In genomic region chr7:16884334-16884733, GRCm38 (mm10) we compare ENCODE assay signal across 24 mouse cellular contexts. TPM values are rescaled to one million over a fixed set of nuclear protein-coding genes. Genes with fewer than 3 reads are reported as not detected.
DNase-seq lines count a peak whose midpoint lies in the region; ATAC-seq and TF ChIP-seq lines count a peak whose summit lies in the region.
"Had no signal": no experiment of that assay in that cellular context is flagged by ENCODE, and none has a peak within 500 bp of the region (broad histone marks: within the 10 kb centered on the region; RNA-seq: fewer than 3 reads in every experiment).

No protein-coding gene starts in this region.

- H3K4me2 ChIP-seq in neural tube, embryonic 13.5 days: no peak overlapping the region
- H3K4me2 ChIP-seq in neural tube, embryonic 15.5 days: no peak overlapping the region
- no peak overlapping the region for H3K4me2 ChIP-seq in limb, embryonic 11.5 days (ENCODE audit: low read depth, severe bottlenecking)

- H3K4me3 ChIP-seq in neural tube, embryonic 13.5 days: no peak overlapping the region
- no peak overlapping the region for H3K4me3 ChIP-seq in neural tube, embryonic 15.5 days (replicated peaks)
- H3K4me3 ChIP-seq in limb, embryonic 11.5 days (ENCODE audit: low read depth, low read length): no peak overlapping the region
- no peak overlapping the region for H3K4me3 ChIP-seq in cerebellum, adult 2 months (replicated peaks; ENCODE audit: insufficient read depth, low read depth, low read length)
- H3K4me3 ChIP-seq in left cerebral cortex, adult 2 months: no peak overlapping the region
- H3K4me3 ChIP-seq: heart, adult 2 months had no signal

- TF ChIP-seq POLR2A in cerebellum, adult 2 months (IDR thresholded peaks at IDR 0.05; ENCODE audit: borderline replicate concordance, insufficient read depth, low read length): no peak

- peak; percentile 3; the same call in 1 of the 2 replicates for ATAC-seq in neural tube, embryonic 13.5 days (ENCODE audit: low read depth)
- no peak for ATAC-seq in neural tube, embryonic 15.5 days (ENCODE audit: low FRiP score)
- 0 out of 2 replicates have a peak, but pooled peaks have one; percentile 31 for ATAC-seq in common myeloid progenitor, adult 5-6 weeks (replicated peaks; ENCODE audit: low read depth, poor library complexity, severe bottlenecking)
- no peak for ATAC-seq in limb, embryonic 11.5 days (ENCODE audit: insufficient number of reproducible peaks, low FRiP score, low TSS enrichment, low read depth)
- ATAC-seq: CD4-positive, CD25-positive, alpha-beta regulatory T cell, adult 4 months; Patski had no signal

- DNase-seq in heart, adult 11 months: peak; percentile 88
- no peak for DNase-seq in heart, adult 9 months (ENCODE audit: low spot score in 2 of 2)
- DNase-seq in limb, embryonic 11.5 days (ENCODE audit: low spot score): no peak
- no peak for DNase-seq in cerebellum, adult 2 months
- DNase-seq in left cerebral cortex, adult 2 months (ENCODE audit: extremely low spot score in 1 of 2, low spot score in 2 of 2): no peak
- DNase-seq: adrenal gland, postnatal 10 days; adrenal gland, postnatal 36 days; cerebellum, adult 18-20 months; cerebellum, adult 9-11 months; cerebellum, postnatal 25 days; gastrocnemius, postnatal 25 days; heart, adult 2 months; heart, postnatal 10 days; heart, postnatal 36 days; kidney, adult 11 months had no signal

- no peak overlapping the region for H3K27ac ChIP-seq in neural tube, embryonic 13.5 days (replicated peaks)
- H3K27ac ChIP-seq in neural tube, embryonic 15.5 days (replicated peaks): no peak overlapping the region
- H3K27ac ChIP-seq in limb, embryonic 11.5 days (replicated peaks; ENCODE audit: low read depth, low read length): 0 out of 2 replicates have a peak overlapping the region, but pooled peaks have one; percentile 9
- H3K27ac ChIP-seq in cerebellum, adult 2 months (ENCODE audit: insufficient read depth, low read length): no peak overlapping the region
- no peak overlapping the region for H3K27ac ChIP-seq in left cerebral cortex, adult 2 months
- H3K27ac ChIP-seq: heart, adult 2 months; heart, embryonic 15.5 days; hindbrain, embryonic 15.5 days; intestine, embryonic 15.5 days had no signal

- no peak for TF ChIP-seq CTCF in cerebellum, adult 2 months (IDR thresholded peaks at IDR 0.05; ENCODE audit: borderline replicate concordance, insufficient read depth, low read depth, low read length)
- TF ChIP-seq CTCF in left cerebral cortex, adult 2 months (IDR thresholded peaks at IDR 0.05): no peak

- peaks cover 63% of the 10 kb centered on the region for H3K36me3 ChIP-seq in neural tube, embryonic 13.5 days
- H3K36me3 ChIP-seq in neural tube, embryonic 15.5 days: peaks cover 41% of the 10 kb centered on the region
- H3K36me3 ChIP-seq in limb, embryonic 11.5 days (ENCODE audit: control insufficient read depth, insufficient read depth, low read length): peaks cover 53% of the 10 kb centered on the region
- H3K36me3 ChIP-seq: G1E had no signal

- peaks cover 13% of the 10 kb centered on the region for H3K9me3 ChIP-seq in neural tube, embryonic 13.5 days
- H3K9me3 ChIP-seq in neural tube, embryonic 15.5 days (replicated peaks): no peaks in the 10 kb centered on the region
- H3K9me3 ChIP-seq in limb, embryonic 11.5 days (ENCODE audit: control insufficient read depth, low read length): peaks cover 18% of the 10 kb centered on the region
- H3K9me3 ChIP-seq: hindbrain, embryonic 15.5 days had no signal

- 50% methylated on average over 4 of the region's 4 CpGs for WGBS in neural tube, embryonic 13.5 days
- 68% methylated on average over 4 of the region's 4 CpGs for WGBS in neural tube, embryonic 15.5 days
- WGBS in limb, embryonic 11.5 days: 52% methylated on average over 4 of the region's 4 CpGs
- WGBS in cerebellum, adult 2 months: 86% methylated on average over 4 of the region's 4 CpGs

- H3K27me3 ChIP-seq in neural tube, embryonic 13.5 days: peaks cover 65% of the 10 kb centered on the region
- H3K27me3 ChIP-seq in neural tube, embryonic 15.5 days (replicated peaks): peaks cover 39% of the 10 kb centered on the region
- H3K27me3 ChIP-seq in limb, embryonic 11.5 days (ENCODE audit: control insufficient read depth, insufficient read depth, low read length): no peaks in the 10 kb centered on the region
- H3K27me3 ChIP-seq in cerebellum, adult 2 months (ENCODE audit: control insufficient read depth, insufficient read depth, low read length): no peaks in the 10 kb centered on the region
- H3K27me3 ChIP-seq: Patski had no signal

- H3K4me1 ChIP-seq in neural tube, embryonic 13.5 days (replicated peaks): peaks cover 16% of the 10 kb centered on the region
- H3K4me1 ChIP-seq in neural tube, embryonic 15.5 days: peaks cover 8% of the 10 kb centered on the region; the same call in 1 of the 2 replicates
- H3K4me1 ChIP-seq in limb, embryonic 11.5 days (ENCODE audit: control insufficient read depth, insufficient read depth, low read length): peaks cover 16% of the 10 kb centered on the region
- H3K4me1 ChIP-seq in cerebellum, adult 2 months (ENCODE audit: control insufficient read depth, insufficient read depth, low read length): no peaks in the 10 kb centered on the region

- intact Hi-C loops in left cerebral cortex, adult 2 months (cut with DNase I): loop anchor here (10.0 kb wide), 1 partner anchor 140 kb away; no protein-coding TSS in a partner anchor

- no peak overlapping the region for H3K9ac ChIP-seq in neural tube, embryonic 13.5 days
- no peak overlapping the region for H3K9ac ChIP-seq in neural tube, embryonic 15.5 days (replicated peaks)
- H3K9ac ChIP-seq in limb, embryonic 11.5 days (ENCODE audit: low read length): no peak overlapping the region
- H3K9ac ChIP-seq: heart, embryonic 15.5 days; hindbrain, embryonic 15.5 days; intestine, embryonic 15.5 days had no signal

RNA-seq across cellular contexts. Expression of gene Gng8, which starts 7.3 kb away (rescaled TPM):
- polyA plus RNA-seq in neural tube, embryonic 13.5 days (2015; fragmentation: Nextera tagmentation; extraction: Ambion mirVana): 15.4 and 24.1 TPM in 2 replicates
- polyA plus RNA-seq in neural tube, embryonic 15.5 days (2015; fragmentation: Nextera tagmentation; extraction: Ambion mirVana): 4.0 and 4.1 TPM in 2 replicates
- total RNA-seq in common myeloid progenitor, adult 5-6 weeks (2017): 3.1 TPM in 1 of 2 replicates, not detected in the other
- 13.9 and 15.9 TPM in 2 replicates for polyA plus RNA-seq in limb, embryonic 11.5 days (2014; fragmentation: Nextera tagmentation; extraction: Ambion mirVana)
- polyA plus RNA-seq in cerebellum, adult 2 months (2012; rRNA removed): 10.0 and 14.0 TPM in 2 replicates
- total RNA-seq in left cerebral cortex, adult 2 months (2021): 1 to 10 TPM; 1.8 to 2.7 TPM
- total RNA-seq: G1E; gastrocnemius, postnatal 25 days had no signal
- polyA plus RNA-seq: CD4-positive, CD25-positive, alpha-beta regulatory T cell, adult 4 months; G1E had no signal

RNA-seq across cellular contexts. Expression of gene Dact3, which starts 9.2 kb away (rescaled TPM):
- 3.7 and 3.9 TPM in 2 replicates for polyA plus RNA-seq in neural tube, embryonic 13.5 days (2015; fragmentation: Nextera tagmentation; extraction: Ambion mirVana)
- polyA plus RNA-seq in neural tube, embryonic 15.5 days (2015; fragmentation: Nextera tagmentation; extraction: Ambion mirVana): 3.7 and 4.8 TPM in 2 replicates
- 0.14 and 1.1 TPM in 2 replicates for total RNA-seq in common myeloid progenitor, adult 5-6 weeks (2017)
- 14.6 and 15.7 TPM in 2 replicates for polyA plus RNA-seq in limb, embryonic 11.5 days (2014; fragmentation: Nextera tagmentation; extraction: Ambion mirVana)
- polyA plus RNA-seq in cerebellum, adult 2 months (2012; rRNA removed): 60.8 and 68.2 TPM in 2 replicates
- 100 to 1,000 TPM; 188 to 196 TPM for total RNA-seq in left cerebral cortex, adult 2 months (2021)
- polyA plus RNA-seq: CD4-positive, CD25-positive, alpha-beta regulatory T cell, adult 4 months had no signal

RNA-seq across cellular contexts. Expression of gene Ptgir, which starts 22.0 kb away (rescaled TPM):
- polyA plus RNA-seq in neural tube, embryonic 13.5 days (2015; fragmentation: Nextera tagmentation; extraction: Ambion mirVana): 3.1 and 3.6 TPM in 2 replicates
- polyA plus RNA-seq in neural tube, embryonic 15.5 days (2015; fragmentation: Nextera tagmentation; extraction: Ambion mirVana): 1.1 and 1.3 TPM in 2 replicates
- 0.10 and 0.73 TPM in 2 replicates for total RNA-seq in common myeloid progenitor, adult 5-6 weeks (2017)
- 0.24 and 0.44 TPM in 2 replicates for polyA plus RNA-seq in limb, embryonic 11.5 days (2014; fragmentation: Nextera tagmentation; extraction: Ambion mirVana)
- 0.11 TPM in 2 replicates for polyA plus RNA-seq in cerebellum, adult 2 months (2012; rRNA removed)
- total RNA-seq in left cerebral cortex, adult 2 months (2021): under 1 TPM; 0.11 to 0.21 TPM
- polyA plus RNA-seq: Patski had no signal

RNA-seq across cellular contexts. Expression of gene Calm3, which starts 39.6 kb away (rescaled TPM):
- polyA plus RNA-seq in neural tube, embryonic 13.5 days (2015; fragmentation: Nextera tagmentation; extraction: Ambion mirVana): 275 and 297 TPM in 2 replicates
- 336 and 404 TPM in 2 replicates for polyA plus RNA-seq in neural tube, embryonic 15.5 days (2015; fragmentation: Nextera tagmentation; extraction: Ambion mirVana)
- total RNA-seq in common myeloid progenitor, adult 5-6 weeks (2017): 512 and 545 TPM in 2 replicates
- polyA plus RNA-seq in limb, embryonic 11.5 days (2014; fragmentation: Nextera tagmentation; extraction: Ambion mirVana): 176 and 201 TPM in 2 replicates
- 1,355 and 1,504 TPM in 2 replicates for polyA plus RNA-seq in cerebellum, adult 2 months (2012; rRNA removed)
- 1,000 to 10,000 TPM; 1,732 to 1,834 TPM for total RNA-seq in left cerebral cortex, adult 2 months (2021)

RNA-seq across cellular contexts. Expression of gene Prkd2, which starts 41.6 kb away (rescaled TPM):
- polyA plus RNA-seq in neural tube, embryonic 13.5 days (2015; fragmentation: Nextera tagmentation; extraction: Ambion mirVana): 6.3 and 6.8 TPM in 2 replicates
- 5.0 and 8.4 TPM in 2 replicates for polyA plus RNA-seq in neural tube, embryonic 15.5 days (2015; fragmentation: Nextera tagmentation; extraction: Ambion mirVana)
- total RNA-seq in common myeloid progenitor, adult 5-6 weeks (2017): 7.0 and 12.9 TPM in 2 replicates
- 16.6 and 16.8 TPM in 2 replicates for polyA plus RNA-seq in limb, embryonic 11.5 days (2014; fragmentation: Nextera tagmentation; extraction: Ambion mirVana)
- polyA plus RNA-seq in cerebellum, adult 2 months (2012; rRNA removed): 6.5 and 7.5 TPM in 2 replicates
- total RNA-seq in left cerebral cortex, adult 2 months (2021): 10 to 100 TPM in 1 of 2 experiments, 1 to 10 TPM in 1; 6.3 to 12.0 TPM

Comparison
In these comparisons a context has a peak if more than half of its experiments do, and no peak if none do; other contexts are left out.
1. ATAC-seq: peak in neural tube, embryonic 13.5 days (single experiment) and common myeloid progenitor, adult 5-6 weeks (single experiment); none in neural tube, embryonic 15.5 days (single experiment) and limb, embryonic 11.5 days (single experiment).